Mouse (Mus musculus): ENCODE measurements around the gene Mia3. TPM values are rescaled to one million over a fixed set of nuclear protein-coding genes. Genes with fewer than 3 reads are reported as not detected.
"Not testable (repeated sequence)": the region's sequence is repeated elsewhere in the genome, so short reads cannot be mapped to it uniquely, and the experiment has no call there.

Gene Mia3
- total RNA-seq, 2 experiments from 2014 or later = 197 to 218 TPM

- DNase-seq (ENCODE audit: low spot score in 2 of 2) = no peak
Observed at GRCm38 (mm10) chr1:183345817-183346195, 23.5 kb downstream of the Mia3 start.

- DNase-seq (ENCODE audit: low spot score in 2 of 2) = peak; percentile 81 to 91
Observed at GRCm38 (mm10) chr1:183344886-183345816, 24.2 kb downstream of the Mia3 start.

- not testable (repeated sequence) for DNase-seq (ENCODE audit: low spot score in 2 of 2)
Observed at GRCm38 (mm10) chr1:183342902-183343301, 26.5 kb downstream of the Mia3 start.

GRCm38 (mm10) chr1:183327171-183327570 is 42.2 kb downstream of the Mia3 start:
- no peak for DNase-seq (ENCODE audit: low spot score in 2 of 2)

- no peak for DNase-seq (ENCODE audit: low spot score in 2 of 2)
Observed at GRCm38 (mm10) chr1:183324433-183324832, 44.9 kb downstream of the Mia3 start.

GRCm38 (mm10) chr1:183323923-183324322 is 45.4 kb downstream of the Mia3 start:
- no peak for DNase-seq (ENCODE audit: low spot score in 2 of 2)

GRCm38 (mm10) chr1:183322496-183322895 is 46.9 kb downstream of the Mia3 start:
- DNase-seq (ENCODE audit: low spot score in 2 of 2) = not testable (repeated sequence)

GRCm38 (mm10) chr1:183320708-183321107 is 48.6 kb downstream of the Mia3 start:
- DNase-seq (ENCODE audit: low spot score in 2 of 2) = no peak

- DNase-seq (ENCODE audit: low spot score in 2 of 2) = no peak
Observed at GRCm38 (mm10) chr1:183315783-183316182, 53.6 kb downstream of the Mia3 start.

GRCm38 (mm10) chr1:183312076-183312475 is 57.3 kb downstream of the Mia3 start:
- DNase-seq (ENCODE audit: low spot score in 2 of 2) = no peak

GRCm38 (mm10) chr1:183309601-183310000 is 59.8 kb downstream of the Mia3 start:
- not testable (repeated sequence) for DNase-seq (ENCODE audit: low spot score in 2 of 2)

GRCm38 (mm10) chr1:183308476-183308875 is 60.9 kb downstream of the Mia3 start:
- DNase-seq (ENCODE audit: low spot score in 2 of 2) = no peak

GRCm38 (mm10) chr1:183307555-183307954 is 61.8 kb downstream of the Mia3 start:
- DNase-seq (ENCODE audit: low spot score in 2 of 2) = no peak

GRCm38 (mm10) chr1:183299161-183299560 is 70.2 kb downstream of the Mia3 start:
- DNase-seq (ENCODE audit: low spot score in 2 of 2) = peak; percentile 96 to 98

- DNase-seq (ENCODE audit: low spot score in 2 of 2) = peak; percentile 13 to 26
Observed at GRCm38 (mm10) chr1:183297886-183298489, 71.4 kb downstream of the Mia3 start.

GRCm38 (mm10) chr1:183297473-183297885 is 71.9 kb downstream of the Mia3 start:
- peak in 1 of 2 experiments; percentile 27 for DNase-seq (ENCODE audit: low spot score in 2 of 2)

- peak; percentile 88 to 96 for DNase-seq (ENCODE audit: low spot score in 2 of 2)
Observed at GRCm38 (mm10) chr1:183296877-183297383, 72.4 kb downstream of the Mia3 start, which contains the start of gene Brox. TSS of gene Brox (minus strand) at chr1:183297269.

- peak in 1 of 2 experiments; percentile 30 for DNase-seq (ENCODE audit: low spot score in 2 of 2)
Observed at GRCm38 (mm10) chr1:183296465-183296864, 72.9 kb downstream of the Mia3 start, which contains the start of gene Aida. TSS of gene Aida (plus strand) at chr1:183296590.

GRCm38 (mm10) chr1:183289576-183289975 is 79.8 kb downstream of the Mia3 start:
- DNase-seq (ENCODE audit: low spot score in 2 of 2) = no peak

- DNase-seq (ENCODE audit: low spot score in 2 of 2) = no peak
Observed at GRCm38 (mm10) chr1:183288351-183288750, 81.0 kb downstream of the Mia3 start.

Data from layer of hippocampus, adult 18-20 months (tissue).